Mouse (Mus musculus): ENCODE results near the gene Cox6a1. TPM values are rescaled to one million over a fixed set of nuclear protein-coding genes. Genes with fewer than 3 reads are reported as not detected.
A peak's percentile ranks its signal among the peaks of the same experiment; 100 is the strongest.

The Cox6a1 gene
- polyA plus RNA-seq, 1 experiment from 2014 or later: 803 TPM

DNA sequence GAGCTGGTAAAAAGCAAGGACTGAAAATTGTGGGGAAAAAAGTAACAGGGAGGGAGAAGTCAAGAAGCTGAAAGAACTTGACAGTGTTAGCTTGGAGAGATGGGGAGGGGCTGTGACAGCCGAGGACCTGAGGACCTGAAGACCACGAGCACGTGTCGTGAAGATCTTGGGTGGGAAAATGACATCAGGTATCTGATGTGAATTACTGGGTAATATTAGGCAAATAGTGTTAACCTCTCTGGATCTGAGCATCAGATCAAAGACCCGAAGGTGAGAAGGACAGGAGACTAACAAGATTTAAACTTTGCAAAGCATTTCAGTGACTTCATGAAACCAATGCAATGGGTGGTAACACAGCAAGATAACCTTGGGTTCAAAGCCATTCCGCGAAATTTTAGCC, 8.8 kb downstream of the Cox6a1 start:
- WGBS: 34% methylated on average over 7 of the region's 7 CpGs
- H3K4me2 ChIP-seq (ENCODE audit: low read depth): peak overlapping the region; percentile 55
- peaks cover 6% of the 10 kb centered on the region for H3K36me3 ChIP-seq (ENCODE audit: control insufficient read depth, insufficient read depth, low read length)

DNA sequence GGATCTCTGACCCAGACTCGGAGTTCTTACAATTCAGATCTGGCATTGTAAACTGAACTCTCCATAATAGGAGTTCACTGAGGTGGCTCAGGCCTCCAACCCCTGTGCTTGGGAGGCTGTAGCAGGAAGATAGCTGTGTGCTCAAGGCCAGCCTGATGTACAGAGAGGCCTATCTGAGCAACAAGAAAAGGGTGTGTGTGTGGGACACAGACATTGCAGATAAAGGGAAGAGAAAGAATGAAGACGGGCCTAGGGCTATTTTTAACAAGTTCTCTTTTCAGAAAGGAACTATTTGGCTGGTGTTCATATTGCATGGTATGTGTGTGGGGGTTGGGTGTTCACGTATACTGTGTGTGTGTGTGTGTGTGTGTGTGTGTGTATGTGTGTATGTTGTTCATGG, 15.2 kb downstream of the Cox6a1 start:
- Histone ChIP-seq H3K36me3 (ENCODE audit: control insufficient read depth, insufficient read depth, low read length) (peaks cover 21% of the 10 kb centered on the region), H3K4me1 (ENCODE audit: control insufficient read depth, insufficient read depth, low read length) (peaks cover 11% of the 10 kb centered on the region; the same call in 1 of the 2 replicates), H3K27ac (ENCODE audit: low read depth, low read length) (no peak overlapping the region), H3K9me3 (ENCODE audit: control insufficient read depth, low read length) (no peaks in the 10 kb centered on the region), H3K4me3 (ENCODE audit: low read depth, low read length) (no peak overlapping the region), H3K9ac (ENCODE audit: low read length) (no peak overlapping the region), H3K4me2 (ENCODE audit: low read depth) (no peak overlapping the region), H3K27me3 (ENCODE audit: control insufficient read depth, insufficient read depth, low read length) (no peaks in the 10 kb centered on the region)
- DNase-seq (ENCODE audit: low spot score) (no peak), ATAC-seq (ENCODE audit: insufficient read depth, low FRiP score, low TSS enrichment) (no peak)
- WGBS: 90% methylated on average over 3 of the region's 3 CpGs

More for the DNA sequence above, 8.8 kb downstream of the Cox6a1 start:
- DNase-seq (ENCODE audit: low spot score) (no peak), ATAC-seq (ENCODE audit: insufficient read depth, low FRiP score, low TSS enrichment) (no peak)
- Histone ChIP-seq H3K27me3 (ENCODE audit: control insufficient read depth, insufficient read depth, low read length) (no peaks in the 10 kb centered on the region), H3K4me1 (ENCODE audit: control insufficient read depth, insufficient read depth, low read length) (peaks cover 16% of the 10 kb centered on the region), H3K27ac (ENCODE audit: low read depth, low read length) (no peak overlapping the region), H3K9me3 (ENCODE audit: control insufficient read depth, low read length) (no peaks in the 10 kb centered on the region), H3K9ac (ENCODE audit: low read length) (no peak overlapping the region), H3K4me3 (ENCODE audit: low read depth, low read length) (peak overlapping the region; percentile 77; the same call in 1 of the 2 replicates)

DNA sequence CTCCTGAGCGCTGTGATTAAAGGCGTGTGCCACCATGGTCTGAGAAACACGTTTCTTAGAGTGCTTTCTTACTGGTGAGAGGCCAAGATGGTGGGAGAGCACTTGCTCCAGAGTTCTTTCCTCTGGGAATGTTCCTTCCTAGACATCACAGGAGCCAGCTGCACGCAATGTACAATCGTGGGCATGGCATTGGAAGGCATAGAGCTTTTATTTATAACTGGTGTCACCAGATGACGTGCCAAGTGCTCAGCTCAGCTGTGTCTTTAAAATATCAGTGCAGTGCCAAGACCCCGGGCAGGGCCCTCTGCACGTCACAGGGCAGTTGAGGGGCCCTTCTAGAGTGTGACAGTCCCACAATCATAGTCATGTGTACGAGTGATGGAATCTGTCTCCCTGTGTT, 17.8 kb downstream of the Cox6a1 start:
- Histone ChIP-seq H3K9me3 (ENCODE audit: control insufficient read depth, low read length) (no peaks in the 10 kb centered on the region), H3K27ac (ENCODE audit: low read depth, low read length) (no peak overlapping the region), H3K27me3 (ENCODE audit: control insufficient read depth, insufficient read depth, low read length) (no peaks in the 10 kb centered on the region), H3K36me3 (ENCODE audit: control insufficient read depth, insufficient read depth, low read length) (peaks cover 21% of the 10 kb centered on the region), H3K9ac (ENCODE audit: low read length) (no peak overlapping the region), H3K4me3 (ENCODE audit: low read depth, low read length) (no peak overlapping the region), H3K4me2 (ENCODE audit: low read depth) (no peak overlapping the region), H3K4me1 (ENCODE audit: control insufficient read depth, insufficient read depth, low read length) (peaks cover 18% of the 10 kb centered on the region; the same call in 1 of the 2 replicates)
- no peak for DNase-seq (ENCODE audit: low spot score)
- 96% methylated on average over 9 of the region's 9 CpGs for WGBS
- no peak for ATAC-seq (ENCODE audit: insufficient read depth, low FRiP score, low TSS enrichment)

DNA sequence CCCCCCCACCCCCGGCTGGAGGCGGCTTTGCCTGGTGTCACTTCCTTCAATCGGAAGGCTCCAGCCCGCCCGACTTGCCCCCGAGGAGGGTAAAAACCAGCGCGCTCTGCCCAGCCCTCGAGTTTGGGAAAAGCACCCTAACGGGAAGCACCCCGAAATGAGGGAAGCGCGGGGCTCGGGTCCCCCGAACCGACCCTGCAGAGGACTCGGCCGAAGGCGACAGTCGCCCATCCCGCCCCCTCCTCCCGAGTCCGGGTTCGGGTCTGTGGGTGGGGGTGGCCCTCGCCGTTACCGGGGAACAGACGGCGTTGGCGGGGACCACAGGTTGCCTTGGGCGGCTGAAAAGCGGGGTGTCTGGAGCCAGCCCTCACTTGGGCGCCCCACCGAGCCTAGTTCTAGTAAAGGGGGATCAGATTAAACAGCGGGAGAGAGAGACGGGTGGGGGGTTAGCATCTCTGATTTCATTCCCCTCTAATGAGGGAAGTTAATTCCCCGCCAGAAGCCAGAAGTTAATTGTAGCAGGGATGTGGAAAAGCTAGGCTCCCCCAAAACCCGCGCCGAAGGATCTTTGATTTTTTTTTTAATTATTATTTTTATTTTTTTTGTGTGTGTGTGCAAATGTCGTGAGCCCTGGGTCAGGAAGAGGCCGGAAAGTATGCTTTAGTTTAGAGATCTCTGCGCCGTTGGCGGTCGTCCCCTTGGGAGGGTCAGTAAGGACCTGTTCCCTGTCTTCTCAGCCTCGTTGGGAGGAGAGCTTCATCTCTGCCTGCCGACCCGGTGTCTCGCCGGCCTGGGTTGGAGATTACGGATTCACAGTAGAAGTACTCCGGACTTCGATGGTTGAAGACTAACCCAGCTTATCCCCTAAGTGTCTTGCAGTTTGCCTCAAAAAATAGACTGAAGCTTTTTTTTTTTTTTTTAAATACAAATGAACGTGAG, 20.9 kb downstream of the Cox6a1 start:
- peak overlapping the region; percentile 73 for H3K4me2 ChIP-seq (ENCODE audit: low read depth)
- H3K36me3 ChIP-seq (ENCODE audit: control insufficient read depth, insufficient read depth, low read length): peaks cover 13% of the 10 kb centered on the region
- no peaks in the 10 kb centered on the region for H3K27me3 ChIP-seq (ENCODE audit: control insufficient read depth, insufficient read depth, low read length)
- WGBS: 1% methylated on average over 51 of the region's 55 CpGs
- H3K9me3 ChIP-seq (ENCODE audit: control insufficient read depth, low read length): no peaks in the 10 kb centered on the region
- peaks cover 19% of the 10 kb centered on the region; the same call in 1 of the 2 replicates for H3K4me1 ChIP-seq (ENCODE audit: control insufficient read depth, insufficient read depth, low read length)
- ATAC-seq (ENCODE audit: insufficient read depth, low FRiP score, low TSS enrichment) (peak; percentile 40), DNase-seq (ENCODE audit: low spot score) (no peak)
- H3K4me3 ChIP-seq (ENCODE audit: low read depth, low read length): peak overlapping the region; percentile 92
- peak overlapping the region; percentile 80 for H3K27ac ChIP-seq (ENCODE audit: low read depth, low read length)
- peak overlapping the region; percentile 91 for H3K9ac ChIP-seq (ENCODE audit: low read length)

DNA sequence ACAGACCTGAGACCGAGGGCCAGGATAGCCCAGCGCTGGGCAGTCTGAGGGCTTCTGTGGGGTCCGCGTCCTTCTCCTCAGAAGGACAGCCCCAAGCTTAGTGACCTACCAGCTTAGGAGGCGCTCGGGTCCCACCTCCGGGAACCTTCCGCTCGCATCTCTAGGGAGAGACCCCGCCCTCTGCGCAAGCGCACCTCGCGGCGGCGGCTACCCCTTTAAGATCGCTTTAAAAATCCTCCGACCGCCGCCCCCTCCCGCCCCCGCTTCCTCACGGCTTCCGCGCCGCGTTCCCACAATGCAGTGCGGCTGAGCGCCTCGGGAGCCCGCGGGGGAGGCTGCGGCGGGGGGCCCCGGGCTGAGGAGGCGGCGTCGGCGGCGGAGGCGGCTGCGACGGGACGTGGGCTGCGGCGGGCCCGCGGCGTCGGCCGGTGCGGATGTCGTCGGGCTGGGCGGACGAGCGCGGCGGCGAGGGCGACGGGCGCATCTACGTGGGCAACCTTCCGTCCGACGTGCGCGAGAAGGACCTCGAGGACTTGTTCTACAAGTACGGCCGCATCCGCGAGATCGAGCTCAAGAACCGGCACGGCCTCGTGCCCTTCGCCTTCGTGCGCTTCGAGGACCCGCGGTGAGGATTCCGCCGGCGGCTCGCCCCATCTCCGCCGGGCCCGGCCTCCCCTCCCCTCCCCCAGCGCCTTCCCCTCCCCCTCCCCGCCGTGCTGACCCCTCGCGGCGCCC, 21.7 kb downstream of the Cox6a1 start, which contains the start of gene Srsf9:
Srsf9 (plus strand) TSS at position 303 of the 735 bp plus-strand sequence.
- peak within 1 kb of the TSS; percentile 73 for H3K4me2 ChIP-seq (ENCODE audit: low read depth)
- peaks cover 19% of the 10 kb centered on the region; the same call in 1 of the 2 replicates for H3K4me1 ChIP-seq (ENCODE audit: control insufficient read depth, insufficient read depth, low read length)
- peak within 1 kb of the TSS; percentile 92 for H3K4me3 ChIP-seq (ENCODE audit: low read depth, low read length)
- peak; percentile 70 for ATAC-seq (ENCODE audit: insufficient read depth, low FRiP score, low TSS enrichment)
- H3K36me3 ChIP-seq (ENCODE audit: control insufficient read depth, insufficient read depth, low read length): peaks cover 11% of the 10 kb centered on the region
- under 1% methylated on average over 75 of the region's 97 CpGs for WGBS
- DNase-seq (ENCODE audit: low spot score): peak; percentile 95
- H3K9me3 ChIP-seq (ENCODE audit: control insufficient read depth, low read length): no peaks in the 10 kb centered on the region
- H3K27me3 ChIP-seq (ENCODE audit: control insufficient read depth, insufficient read depth, low read length): no peaks in the 10 kb centered on the region
- H3K9ac ChIP-seq (ENCODE audit: low read length): peak within 1 kb of the TSS; percentile 91
- H3K27ac ChIP-seq (ENCODE audit: low read depth, low read length): peak within 1 kb of the TSS; percentile 80

DNA sequence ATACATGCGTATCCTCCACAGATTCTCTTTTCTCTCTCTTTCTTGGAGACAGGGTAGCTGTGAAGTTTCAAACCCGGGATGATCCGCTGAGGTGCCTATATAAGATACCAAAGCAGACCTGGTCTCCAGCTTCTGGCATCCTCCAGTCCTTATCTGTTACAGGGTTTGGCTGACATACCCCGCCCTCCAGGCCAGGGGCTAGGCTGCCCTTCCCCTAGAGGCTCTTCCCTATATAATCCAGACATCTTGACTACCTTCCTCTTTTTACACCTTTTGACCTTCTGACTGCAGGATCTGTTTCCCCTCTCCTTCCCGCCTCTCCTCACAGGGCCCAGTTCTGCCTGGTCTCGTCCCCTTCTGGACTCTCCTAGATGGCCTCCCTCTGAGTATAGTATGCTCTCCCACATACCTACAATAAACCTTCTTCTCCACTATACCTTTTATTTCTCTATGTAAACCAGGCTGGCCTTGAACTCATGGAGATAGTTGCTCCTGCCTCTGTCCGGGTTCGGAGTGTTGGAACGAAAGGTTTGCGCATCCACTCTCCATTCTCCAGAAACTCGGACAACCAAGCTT, 22.4 kb downstream of the Cox6a1 start:
- Histone ChIP-seq H3K4me3 (ENCODE audit: low read depth, low read length) (peak overlapping the region; percentile 92), H3K27ac (ENCODE audit: low read depth, low read length) (peak overlapping the region; percentile 80), H3K27me3 (ENCODE audit: control insufficient read depth, insufficient read depth, low read length) (no peaks in the 10 kb centered on the region), H3K36me3 (ENCODE audit: control insufficient read depth, insufficient read depth, low read length) (peaks cover 6% of the 10 kb centered on the region), H3K4me1 (ENCODE audit: control insufficient read depth, insufficient read depth, low read length) (peaks cover 19% of the 10 kb centered on the region; the same call in 1 of the 2 replicates), H3K9ac (ENCODE audit: low read length) (peak overlapping the region; percentile 74), H3K4me2 (ENCODE audit: low read depth) (peak overlapping the region; percentile 73), H3K9me3 (ENCODE audit: control insufficient read depth, low read length) (no peaks in the 10 kb centered on the region)
- WGBS: 33% methylated on average over 11 of the region's 11 CpGs
- DNase-seq (ENCODE audit: low spot score): no peak
- no peak for ATAC-seq (ENCODE audit: insufficient read depth, low FRiP score, low TSS enrichment)

DNA sequence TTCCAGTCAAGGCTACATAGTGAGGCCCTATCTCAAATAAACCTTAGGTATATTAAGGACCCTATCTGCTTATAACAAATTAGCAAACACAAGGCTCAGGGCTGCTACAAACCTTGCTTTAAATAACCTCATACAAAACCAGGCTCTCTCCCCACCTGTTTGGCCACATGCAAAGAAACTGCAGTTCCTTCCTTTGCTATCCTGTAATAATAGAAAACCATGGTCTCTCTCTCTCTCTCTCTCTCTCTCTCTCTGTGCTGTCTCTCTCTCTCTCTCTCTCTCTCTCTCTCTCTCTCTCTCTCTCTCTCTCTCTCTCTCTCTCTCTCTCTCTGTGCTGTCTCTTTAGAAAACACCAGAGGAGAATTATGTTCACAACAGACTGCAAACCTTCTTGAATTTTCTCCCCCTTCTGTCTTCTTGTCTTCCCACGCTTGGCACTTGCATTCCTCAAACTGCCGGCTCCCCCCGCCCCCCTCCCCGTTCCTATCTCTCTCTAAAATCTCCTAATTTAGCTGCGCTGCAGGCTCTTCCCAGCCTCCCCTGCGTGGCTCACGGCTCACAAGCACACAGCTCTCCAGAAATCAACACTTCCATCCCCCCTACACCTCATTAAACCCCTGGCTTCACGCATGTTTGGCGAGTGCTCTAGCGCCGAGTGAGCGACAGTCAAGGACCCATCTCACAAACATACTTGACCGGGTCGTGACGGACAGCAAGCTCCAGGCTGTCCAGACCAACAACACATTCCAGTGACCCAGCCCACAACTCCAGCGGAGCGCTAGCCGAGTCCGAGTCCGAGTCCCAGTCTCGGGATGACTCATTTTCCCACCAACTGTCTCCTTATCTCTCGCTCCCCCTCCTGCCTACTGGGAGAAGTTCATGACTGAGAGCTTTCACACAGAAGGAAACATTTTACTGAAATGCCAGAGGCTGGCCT, 29.5 kb downstream of the Cox6a1 start:
- Histone ChIP-seq H3K4me2 (ENCODE audit: low read depth) (peak overlapping the region; percentile 67), H3K9ac (ENCODE audit: low read length) (peak overlapping the region; percentile 56), H3K36me3 (ENCODE audit: control insufficient read depth, insufficient read depth, low read length) (no peaks in the 10 kb centered on the region), H3K4me3 (ENCODE audit: low read depth, low read length) (peak overlapping the region; percentile 26), H3K4me1 (ENCODE audit: control insufficient read depth, insufficient read depth, low read length) (peaks cover 25% of the 10 kb centered on the region), H3K27me3 (ENCODE audit: control insufficient read depth, insufficient read depth, low read length) (no peaks in the 10 kb centered on the region), H3K9me3 (ENCODE audit: control insufficient read depth, low read length) (no peaks in the 10 kb centered on the region), H3K27ac (ENCODE audit: low read depth, low read length) (peak overlapping the region; percentile 39; the same call in 1 of the 2 replicates)
- DNase-seq (ENCODE audit: low spot score) (peak; percentile 73), ATAC-seq (ENCODE audit: insufficient read depth, low FRiP score, low TSS enrichment) (no peak)
- WGBS: under 1% methylated on average over 22 of the region's 22 CpGs
